Mouse (Mus musculus) stomach, embryonic 15.5 days (tissue): Measurements from ENCODE around the gene Fkbp10. TPM values are rescaled to one million over a fixed set of nuclear protein-coding genes. Genes with fewer than 3 reads are reported as not detected.

ENCODE experiments used
- ATAC-seq: fragments of 200-750 bp; cut with Nextera tagmentation; 2 replicates; pipeline ENCODE4 v1.8.0; 2017; ENCODE audit warnings: low read depth, moderate number of reproducible peaks, moderate TSS enrichment; ENCODE audit not compliant: insufficient read depth, low FRiP score
- H3K27ac ChIP-seq: fragments of 300-500 bp; sonication (generic); 2 replicates; pipeline ENCODE4 v1.5.1; 2015; ENCODE audit warnings: mild to moderate bottlenecking, inconsistent platforms
- H3K27me3 ChIP-seq: fragments of 300-500 bp; sonication (generic); replicated peaks from 2 replicates; pipeline ENCODE4 v1.6.1; 2015; ENCODE audit warnings: inconsistent platforms
- H3K36me3 ChIP-seq: fragments of 300-500 bp; sonication (generic); 2 replicates; pipeline ENCODE4 v1.6.1; 2015; ENCODE audit warnings: inconsistent platforms
- H3K4me1 ChIP-seq: fragments of 300-500 bp; sonication (generic); 2 replicates; pipeline ENCODE4 v1.6.1; 2015; ENCODE audit warnings: inconsistent platforms
- H3K4me2 ChIP-seq: fragments of 300-500 bp; sonication (generic); 2 replicates; pipeline ENCODE4 v1.6.1; 2015; ENCODE audit warnings: mild to moderate bottlenecking, inconsistent platforms
- H3K4me3 ChIP-seq: fragments of 300-500 bp; sonication (generic); replicated peaks from 2 replicates; pipeline ENCODE4 v1.5.1; 2015; ENCODE audit warnings: inconsistent platforms
- H3K9ac ChIP-seq: fragments of 300-500 bp; sonication (generic); 2 replicates; pipeline ENCODE4 v1.6.1; 2015; ENCODE audit warnings: inconsistent platforms
- H3K9me3 ChIP-seq: fragments of 300-500 bp; sonication (generic); 2 replicates; pipeline ENCODE4 v1.6.1; 2016; ENCODE audit warnings: inconsistent platforms
- WGBS: fragments of 180-500 bp; shearing (Covaris S2); methylation state at CpG from one replicate; pipeline ENCODE4 v1.1.7; 2015; 5-methylcytosine and 5-hydroxymethylcytosine counted together
- polyA plus RNA-seq: library from polyadenylated mRNA; unstranded; fragments of >200 nt; fragmentation: Nextera tagmentation; extraction: Ambion mirVana; gene quantifications from 2 replicates; pipeline ENCODE4 v1.2.1, GENCODE M21; 2015

Fkbp10 gene
- polyA plus RNA-seq, 1 experiment from 2014 or later = 89.1 TPM

- Histone ChIP-seq H3K4me2 (no peak overlapping the region), H3K9me3 (no peaks in the 10 kb centered on the region), H3K27ac (no peak overlapping the region), H3K9ac (no peak overlapping the region), H3K36me3 (peaks cover 6% of the 10 kb centered on the region), H3K27me3 (no peaks in the 10 kb centered on the region), H3K4me1 (peaks cover 28% of the 10 kb centered on the region), H3K4me3 (no peak overlapping the region)
- 87% methylated on average over 3 of the region's 3 CpGs for WGBS
- ATAC-seq = no peak
Measured at GRCm38 (mm10) chr11:100404456-100405074, 10.9 kb upstream of the Fkbp10 start.

GRCm38 (mm10) chr11:100406273-100406672 lies 9.2 kb upstream of the Fkbp10 start:
- no peak for ATAC-seq
- H3K9me3 ChIP-seq = no peaks in the 10 kb centered on the region
- WGBS = 70% methylated on average over 8 of the region's 8 CpGs

GRCm38 (mm10) chr11:100406995-100407705 lies 8.3 kb upstream of the Fkbp10 start:
- Histone ChIP-seq H3K9me3 (no peaks in the 10 kb centered on the region), H3K27ac (peak overlapping the region; percentile 67), H3K4me1 (peaks cover 29% of the 10 kb centered on the region), H3K4me2 (no peak overlapping the region), H3K4me3 (no peak overlapping the region), H3K27me3 (no peaks in the 10 kb centered on the region), H3K36me3 (peaks cover 6% of the 10 kb centered on the region), H3K9ac (no peak overlapping the region)
- 83% methylated on average over 5 of the region's 5 CpGs for WGBS
- no peak for ATAC-seq

More at GRCm38 (mm10) chr11:100406273-100406672, 9.2 kb upstream of the Fkbp10 start:
- H3K4me3 ChIP-seq = no peak overlapping the region
- H3K27ac ChIP-seq = peak overlapping the region; percentile 67
- peaks cover 26% of the 10 kb centered on the region for H3K4me1 ChIP-seq
- H3K36me3 ChIP-seq = peaks cover 6% of the 10 kb centered on the region
- H3K27me3 ChIP-seq = no peaks in the 10 kb centered on the region
- H3K9ac ChIP-seq = no peak overlapping the region
- no peak overlapping the region for H3K4me2 ChIP-seq

GRCm38 (mm10) chr11:100408076-100408834 lies 7.2 kb upstream of the Fkbp10 start:
- ATAC-seq = peak; percentile 54; the same call in 1 of the 2 replicates
- H3K36me3 ChIP-seq = peaks cover 6% of the 10 kb centered on the region
- H3K4me3 ChIP-seq = no peak overlapping the region
- peaks cover 29% of the 10 kb centered on the region for H3K4me1 ChIP-seq
- H3K27me3 ChIP-seq = no peaks in the 10 kb centered on the region
- no peak overlapping the region for H3K27ac ChIP-seq
- H3K9ac ChIP-seq = no peak overlapping the region
- 32% methylated on average over 10 of the region's 10 CpGs for WGBS
- H3K4me2 ChIP-seq = no peak overlapping the region
- no peaks in the 10 kb centered on the region for H3K9me3 ChIP-seq

GRCm38 (mm10) chr11:100408835-100409462 lies 6.5 kb upstream of the Fkbp10 start:
- Histone ChIP-seq H3K27ac (no peak overlapping the region), H3K4me2 (no peak overlapping the region), H3K4me1 (peaks cover 30% of the 10 kb centered on the region), H3K36me3 (peaks cover 6% of the 10 kb centered on the region), H3K9ac (no peak overlapping the region), H3K27me3 (no peaks in the 10 kb centered on the region), H3K4me3 (no peak overlapping the region), H3K9me3 (no peaks in the 10 kb centered on the region)
- WGBS = 94% methylated on average over 12 of the region's 12 CpGs
- no peak for ATAC-seq

- H3K36me3 ChIP-seq = peaks cover 6% of the 10 kb centered on the region
- no peak for ATAC-seq
- WGBS = 67% methylated on average over 3 of the region's 3 CpGs
- H3K4me1 ChIP-seq = peaks cover 30% of the 10 kb centered on the region
- H3K27me3 ChIP-seq = no peaks in the 10 kb centered on the region
- no peak overlapping the region for H3K4me2 ChIP-seq
- no peak overlapping the region for H3K4me3 ChIP-seq
- no peak overlapping the region for H3K27ac ChIP-seq
- no peaks in the 10 kb centered on the region for H3K9me3 ChIP-seq
- no peak overlapping the region for H3K9ac ChIP-seq
Measured at GRCm38 (mm10) chr11:100409686-100410085, 5.8 kb upstream of the Fkbp10 start.

GRCm38 (mm10) chr11:100411736-100412135 lies 3.8 kb upstream of the Fkbp10 start:
- H3K9ac ChIP-seq = no peak overlapping the region
- H3K4me2 ChIP-seq = peak overlapping the region; percentile 78
- H3K4me3 ChIP-seq = peak overlapping the region; percentile 8; the same call in 1 of the 2 replicates
- peak overlapping the region; percentile 57; the same call in 1 of the 2 replicates for H3K27ac ChIP-seq
- no peaks in the 10 kb centered on the region for H3K9me3 ChIP-seq
- peaks cover 6% of the 10 kb centered on the region for H3K36me3 ChIP-seq
- no peak for ATAC-seq
- WGBS = 49% methylated on average over 11 of the region's 11 CpGs
- peaks cover 30% of the 10 kb centered on the region for H3K4me1 ChIP-seq
- no peaks in the 10 kb centered on the region for H3K27me3 ChIP-seq

GRCm38 (mm10) chr11:100413541-100413940 lies 2.0 kb upstream of the Fkbp10 start:
- peak overlapping the region; percentile 96; the same call in 1 of the 2 replicates for H3K27ac ChIP-seq
- no peak for ATAC-seq
- peaks cover 32% of the 10 kb centered on the region for H3K4me1 ChIP-seq
- no peaks in the 10 kb centered on the region for H3K27me3 ChIP-seq
- peak overlapping the region; percentile 79 for H3K4me3 ChIP-seq
- H3K9me3 ChIP-seq = no peaks in the 10 kb centered on the region
- peak overlapping the region; percentile 78 for H3K4me2 ChIP-seq
- WGBS = 63% methylated on average over 11 of the region's 11 CpGs
- H3K36me3 ChIP-seq = peaks cover 6% of the 10 kb centered on the region
- peak overlapping the region; percentile 73 for H3K9ac ChIP-seq

GRCm38 (mm10) chr11:100414021-100414913 lies 1.2 kb upstream of the Fkbp10 start, which contains the start of gene P3h4:
Gene P3h4, minus strand, starts transcription at chr11:100414836.
- 1% methylated on average over 93 of the region's 93 CpGs for WGBS
- H3K27ac ChIP-seq = peak within 1 kb of the TSS; percentile 96
- H3K9ac ChIP-seq = peak within 1 kb of the TSS; percentile 73
- H3K9me3 ChIP-seq = no peaks in the 10 kb centered on the region
- H3K4me1 ChIP-seq = peaks cover 32% of the 10 kb centered on the region
- no peaks in the 10 kb centered on the region for H3K27me3 ChIP-seq
- H3K36me3 ChIP-seq = peaks cover 1% of the 10 kb centered on the region
- peak within 1 kb of the TSS; percentile 78 for H3K4me2 ChIP-seq
- H3K4me3 ChIP-seq = peak within 1 kb of the TSS; percentile 79
- ATAC-seq = peak; percentile 93

GRCm38 (mm10) chr11:100421537-100421936 lies 6.0 kb downstream of the Fkbp10 start:
- ATAC-seq = no peak
- H3K27me3 ChIP-seq = no peaks in the 10 kb centered on the region
- 0 out of 2 replicates have a peak, but pooled peaks cover 3% of the 10 kb centered on the region for H3K4me1 ChIP-seq
- H3K9ac ChIP-seq = no peak overlapping the region
- 78% methylated on average over 8 of the region's 8 CpGs for WGBS
- H3K27ac ChIP-seq = no peak overlapping the region
- H3K9me3 ChIP-seq = no peaks in the 10 kb centered on the region
- no peak overlapping the region for H3K4me3 ChIP-seq
- H3K4me2 ChIP-seq = no peak overlapping the region
- peaks cover 17% of the 10 kb centered on the region for H3K36me3 ChIP-seq

GRCm38 (mm10) chr11:100423836-100424235 lies 8.3 kb downstream of the Fkbp10 start:
- 90% methylated on average over 7 of the region's 7 CpGs for WGBS
- Histone ChIP-seq H3K4me2 (no peak overlapping the region), H3K27me3 (no peaks in the 10 kb centered on the region), H3K9me3 (no peaks in the 10 kb centered on the region), H3K9ac (no peak overlapping the region), H3K4me1 (no peaks in the 10 kb centered on the region), H3K36me3 (peaks cover 17% of the 10 kb centered on the region), H3K27ac (no peak overlapping the region), H3K4me3 (no peak overlapping the region)
- no peak for ATAC-seq
